Mouse (Mus musculus) spleen, postnatal 10 days (tissue): ENCODE data around the gene Bbs10.
A peak's percentile ranks its signal among the peaks of the same experiment; 100 is the strongest.

ENCODE experiments used
- DNase-seq, 2 experiments: peaks; one replicate each; pipeline ENCODE4 v3.0.0; 2021 to 2022; ENCODE audit warnings: low spot score in 2 of 2

Gene Bbs10

DNA sequence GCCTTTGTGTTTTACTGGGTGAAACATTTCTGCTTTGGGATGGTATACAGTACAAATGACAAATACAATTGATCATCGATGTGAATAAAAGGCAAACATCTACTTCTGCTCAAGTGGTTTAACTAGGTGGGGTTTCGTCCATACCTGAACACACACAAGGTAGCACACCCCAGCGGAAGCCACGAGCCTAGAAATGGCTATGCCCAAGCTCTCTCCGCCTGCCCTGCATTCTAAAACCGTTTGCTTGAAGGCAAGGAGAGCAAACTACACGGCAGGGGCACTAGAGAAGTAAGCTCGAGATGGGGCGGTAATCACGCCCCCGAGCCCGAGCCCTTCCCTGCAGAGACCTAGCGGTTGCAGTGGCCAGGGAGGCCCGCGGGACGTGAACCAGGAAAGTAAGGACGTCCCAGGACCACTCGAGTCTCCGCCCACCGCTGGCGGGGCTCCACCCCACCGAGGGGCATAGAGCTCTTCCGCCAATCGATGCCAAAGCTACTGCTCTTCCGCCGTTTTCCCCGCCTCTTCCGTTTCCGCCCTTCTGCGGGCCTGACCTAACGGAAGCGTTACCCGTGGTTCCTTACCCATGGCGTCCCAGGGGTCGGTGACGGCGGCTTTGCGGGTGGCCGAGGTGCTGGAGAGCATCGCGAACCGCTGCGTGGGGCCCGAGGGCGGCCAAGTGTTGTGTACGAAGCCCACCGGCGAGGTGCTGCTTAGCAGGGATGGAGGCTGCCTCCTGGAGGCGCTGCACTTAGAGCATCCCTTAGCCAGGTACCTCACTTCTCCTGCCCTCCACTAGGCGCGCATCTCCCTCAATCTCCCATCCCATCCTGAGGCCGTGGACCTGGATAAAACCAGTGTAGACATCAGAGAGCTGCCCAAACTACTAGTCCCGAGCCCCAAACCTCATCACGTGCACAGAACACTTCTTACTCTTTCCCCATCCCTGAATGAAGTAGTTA, at the start of gene Bbs10:
Bbs10 (plus strand) TSS at position 540 of the 959 bp plus-strand sequence.
- peak; percentile 82 to 95 for DNase-seq

DNA sequence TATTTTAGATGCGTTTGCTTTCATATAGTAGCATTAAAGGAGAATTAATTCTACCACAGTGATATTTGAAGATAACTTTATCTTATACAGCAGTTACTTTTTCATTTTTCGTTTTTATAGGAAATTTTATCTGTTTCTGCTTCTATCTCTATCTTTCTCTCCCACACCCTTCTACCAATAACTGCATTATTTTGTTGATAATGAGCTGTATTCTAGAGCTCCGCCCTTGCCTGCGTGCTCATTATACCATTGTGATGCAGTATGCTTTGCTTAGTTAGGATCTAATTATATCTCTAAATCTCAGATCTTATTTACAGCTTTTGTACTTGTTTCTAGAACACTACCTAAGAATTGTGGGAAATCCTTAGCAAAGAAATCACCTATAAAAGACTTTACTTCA, 48.3 kb upstream of the Bbs10 start:
- DNase-seq: no peak

GRCm38 (mm10) chr10:111251666-111252065, 46.8 kb upstream of the Bbs10 start:
- no peak for DNase-seq

GRCm38 (mm10) chr10:111255228-111255627, 43.3 kb upstream of the Bbs10 start:
- no peak for DNase-seq

DNA sequence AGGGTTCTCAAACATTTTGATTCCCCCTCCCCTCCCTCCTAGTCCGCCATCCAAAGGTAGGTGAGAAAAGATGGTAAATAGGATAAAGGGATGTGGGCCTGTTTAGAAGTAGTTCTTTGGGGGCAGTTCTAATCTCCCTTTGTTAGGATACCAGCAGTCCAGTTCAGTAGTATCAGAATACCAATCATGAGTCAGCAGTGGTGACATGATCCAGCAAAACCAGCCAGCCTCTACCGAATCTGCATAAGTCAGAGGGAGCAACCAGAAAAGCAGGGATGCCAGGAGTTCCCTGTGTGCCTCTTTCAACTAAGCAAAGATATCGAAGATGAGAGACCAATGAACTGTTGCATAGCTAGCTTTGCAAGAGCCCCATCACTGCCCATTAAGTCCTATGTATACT, 42.3 kb upstream of the Bbs10 start:
- no peak for DNase-seq

- no peak for DNase-seq
These were observed 41.1 kb upstream of the Bbs10 start for GRCm38 (mm10) chr10:111257358-111257757.

- no peak for DNase-seq
These were observed 40.2 kb upstream of the Bbs10 start for GRCm38 (mm10) chr10:111258256-111258655.

DNA sequence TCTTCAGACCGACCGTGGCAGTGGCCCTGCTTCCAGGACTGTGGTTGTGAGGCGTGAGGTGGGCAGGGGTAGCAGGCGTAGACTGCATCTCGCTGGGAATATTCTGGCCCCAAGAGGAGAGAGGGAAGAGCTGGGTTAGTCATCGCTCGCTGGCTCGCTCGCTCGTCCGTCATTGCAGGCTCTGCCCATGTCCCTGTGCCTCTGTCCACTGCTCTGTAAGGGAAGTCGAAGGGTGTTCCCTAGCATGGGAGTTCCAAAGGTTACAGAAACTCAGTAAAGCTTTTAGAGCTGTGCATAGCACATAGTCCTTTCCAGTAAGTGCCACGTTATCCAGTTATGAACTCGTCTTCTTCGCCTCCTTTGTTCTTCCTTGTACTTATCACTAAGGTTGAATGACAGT, 26.8 kb upstream of the Bbs10 start:
- DNase-seq: no peak

GRCm38 (mm10) chr10:111272905-111273304, 25.6 kb upstream of the Bbs10 start:
- DNase-seq: no peak

DNA sequence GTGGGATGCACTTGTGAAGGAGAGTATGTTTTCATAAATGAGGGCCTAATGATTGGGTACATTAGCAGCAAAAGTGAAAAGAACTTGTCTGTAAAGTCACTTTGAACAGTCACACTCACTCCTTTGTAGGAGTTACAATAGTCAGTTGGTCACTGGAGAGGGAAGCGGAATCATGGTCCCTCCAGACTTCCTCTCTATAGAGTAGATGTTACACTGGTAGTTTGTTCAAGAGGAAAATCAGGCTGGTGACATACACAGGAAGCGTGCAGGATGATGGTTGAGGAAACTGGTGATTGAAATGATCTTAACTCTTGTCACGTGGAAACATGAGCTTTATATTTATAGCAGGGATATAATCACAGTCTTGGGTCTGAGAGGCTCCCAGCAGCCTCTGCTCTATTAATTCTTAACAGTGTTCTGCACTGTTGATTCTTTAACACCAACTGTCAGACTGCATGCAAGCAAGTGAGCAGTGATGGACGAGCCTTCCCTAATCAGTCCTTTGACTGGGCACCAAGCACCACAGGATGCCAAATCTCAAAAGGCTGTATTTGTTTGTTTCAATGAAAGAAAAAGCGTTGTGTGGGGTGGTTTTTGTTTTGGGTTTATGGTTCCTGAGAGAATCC, 24.9 kb upstream of the Bbs10 start:
- DNase-seq: no peak

- no peak for DNase-seq
These were observed 22.7 kb upstream of the Bbs10 start for GRCm38 (mm10) chr10:111275822-111276221.

- no peak for DNase-seq
These were observed 848 bp upstream of the Bbs10 start for GRCm38 (mm10) chr10:111297631-111298030.

GRCm38 (mm10) chr10:111299591-111299990, 1.1 kb downstream of the Bbs10 start:
- DNase-seq: no peak

- DNase-seq: no peak
These were observed 2.6 kb downstream of the Bbs10 start for GRCm38 (mm10) chr10:111301041-111301440.

GRCm38 (mm10) chr10:111302486-111302885, 4.0 kb downstream of the Bbs10 start:
- no peak for DNase-seq

DNA sequence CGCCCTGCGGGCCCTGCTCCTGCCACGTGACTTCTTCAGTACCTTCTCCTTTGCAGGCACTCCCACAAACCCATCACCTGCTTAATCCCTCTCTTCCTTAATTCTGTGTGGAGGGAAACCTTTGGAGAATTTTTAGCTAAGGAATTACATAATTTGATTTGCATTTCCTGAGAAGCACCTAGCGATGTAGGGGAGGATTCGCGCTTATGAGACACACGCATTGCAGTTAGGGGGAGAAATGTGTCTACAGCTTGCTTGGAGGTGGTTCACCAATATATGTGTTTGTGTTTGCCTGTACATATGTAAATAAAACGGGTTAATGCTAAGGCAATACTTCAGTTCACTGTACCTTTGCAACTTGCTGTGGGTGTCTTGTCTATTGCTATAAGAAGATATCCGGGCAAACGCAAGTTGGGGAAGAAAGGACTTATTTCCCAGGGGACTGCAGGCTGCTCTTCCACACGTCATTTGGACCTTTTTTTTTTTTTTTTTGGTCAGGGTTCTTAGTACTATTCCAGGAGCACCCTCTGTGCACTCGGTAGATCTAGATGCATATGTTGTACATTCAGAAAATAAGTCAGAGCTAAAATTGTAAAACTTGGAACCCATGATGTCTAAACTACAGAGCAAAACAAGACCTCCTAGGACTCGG, 10.5 kb downstream of the Bbs10 start:
- DNase-seq: no peak

DNA sequence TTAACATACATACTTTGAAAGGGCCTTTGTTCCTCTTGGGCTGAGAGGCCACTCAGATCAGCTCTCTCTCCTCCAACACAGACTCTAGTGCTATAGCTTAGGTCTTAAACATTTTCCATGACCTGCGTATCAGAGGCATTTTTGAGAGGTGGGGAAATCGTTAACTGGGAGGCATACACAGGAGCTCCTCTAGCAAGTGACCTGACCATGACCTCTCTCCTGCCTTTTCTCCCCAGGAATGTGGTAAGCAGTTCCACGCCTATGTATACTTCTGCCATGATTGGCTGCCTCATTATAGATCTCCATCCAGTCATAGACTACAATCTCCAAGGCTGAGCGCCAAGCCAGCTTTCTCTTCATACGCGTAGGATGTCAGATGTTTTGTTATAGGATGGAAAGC, 14.8 kb downstream of the Bbs10 start:
- DNase-seq: no peak

DNA sequence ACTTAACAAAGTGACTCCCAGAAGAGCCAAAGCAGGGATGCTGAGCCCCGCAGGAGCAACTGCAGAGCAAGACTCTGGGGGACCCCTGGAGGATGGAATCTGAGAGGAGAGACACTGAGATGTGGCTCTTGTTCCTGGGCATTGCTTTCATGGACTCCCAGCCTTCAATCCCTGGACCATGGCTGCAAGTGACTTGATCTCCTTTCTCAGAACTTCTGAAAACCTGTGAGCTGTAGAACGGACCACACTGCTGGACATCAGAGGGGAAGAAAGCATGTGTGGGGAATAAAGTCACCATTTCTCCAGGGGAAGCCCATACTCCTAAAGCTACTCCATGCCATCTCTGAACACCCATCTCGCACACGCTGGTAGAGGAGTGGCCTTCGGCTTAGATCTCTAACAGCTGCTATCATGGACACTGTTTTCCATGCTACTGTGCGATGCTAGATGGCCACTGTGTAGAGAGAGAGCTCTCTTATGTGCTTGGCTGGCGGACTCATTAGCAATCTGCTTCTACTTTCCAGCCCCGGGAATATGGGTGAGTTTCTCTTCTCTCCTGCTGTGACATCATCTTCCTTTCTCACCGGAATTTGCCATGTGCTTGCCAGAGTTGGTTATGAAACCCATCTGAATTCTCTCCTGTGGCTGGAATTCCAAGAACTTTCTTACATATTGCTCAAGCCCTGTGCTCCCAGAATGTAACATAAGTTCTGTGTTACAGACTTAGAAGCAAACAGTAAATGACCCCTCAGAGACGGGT, 16.3 kb downstream of the Bbs10 start:
- DNase-seq: no peak

DNA sequence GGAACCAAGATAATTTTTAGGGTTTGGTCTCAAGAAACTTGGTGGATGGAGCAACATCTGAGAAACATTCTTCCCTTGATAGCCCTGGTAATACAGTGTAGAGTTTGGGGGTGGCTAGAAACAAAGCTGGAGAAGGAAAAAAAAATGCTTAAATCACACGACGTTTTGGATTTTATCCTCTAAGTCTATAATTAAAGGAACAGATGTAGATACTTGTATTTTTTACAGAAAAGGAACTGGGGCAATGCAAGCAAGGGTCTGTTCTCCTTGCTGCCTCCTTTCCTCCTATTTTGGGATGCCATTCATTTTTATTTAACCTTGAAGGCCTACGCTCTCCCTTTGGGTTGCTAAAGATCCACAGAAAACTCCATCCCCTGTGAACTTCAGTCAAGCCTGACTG, 17.5 kb downstream of the Bbs10 start:
- no peak for DNase-seq

DNA sequence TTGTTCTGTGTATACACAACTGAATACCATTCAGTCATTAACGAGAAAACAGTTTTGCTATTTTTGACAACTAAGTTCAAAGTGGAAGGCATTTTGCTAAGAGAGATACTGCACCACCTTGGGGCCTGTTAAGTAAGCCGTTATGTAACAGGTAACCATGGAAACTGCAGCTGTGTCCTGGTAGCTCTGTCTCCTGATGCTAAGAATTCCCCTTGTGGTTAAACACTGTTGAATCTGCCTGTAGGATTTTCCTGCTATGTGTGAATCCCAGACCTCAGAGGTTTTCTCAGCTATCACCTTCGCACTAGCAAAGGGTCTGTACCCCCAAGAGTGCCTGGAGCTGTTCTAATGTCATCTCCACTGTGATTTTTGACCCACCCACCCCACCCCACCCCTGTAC, 19.5 kb downstream of the Bbs10 start:
- DNase-seq: no peak

- DNase-seq: no peak
These were observed 20.5 kb downstream of the Bbs10 start for GRCm38 (mm10) chr10:111318805-111319500.
